Mouse (Mus musculus) adrenal gland (tissue): ENCODE results near the gene Gm20517.

Source experiments
- intact Hi-C: fragments of 180-260 bp; cut with DNase I; formaldehyde crosslinking; loops from one replicate; pipeline ENCODE4 v1.15.1; 2025
- long read RNA-seq, 2 experiments: library from polyadenylated mRNA; unstranded; transcript quantifications; one replicate each; pipeline ENCODE4 v2.0.0; 2020; ENCODE audit warnings: borderline replicate concordance in 1 of 2; ENCODE audit not compliant: insufficient replicate concordance in 1 of 2

The Gm20517 gene
- long read RNA-seq, experiment 1, partial matches to known transcripts, result 0 of 1 reads
- long read RNA-seq, experiment 1, other reads (novel, unspliced or antisense), result 1 of 1 reads
- long read RNA-seq, experiment 2, result 0 reads

DNA sequence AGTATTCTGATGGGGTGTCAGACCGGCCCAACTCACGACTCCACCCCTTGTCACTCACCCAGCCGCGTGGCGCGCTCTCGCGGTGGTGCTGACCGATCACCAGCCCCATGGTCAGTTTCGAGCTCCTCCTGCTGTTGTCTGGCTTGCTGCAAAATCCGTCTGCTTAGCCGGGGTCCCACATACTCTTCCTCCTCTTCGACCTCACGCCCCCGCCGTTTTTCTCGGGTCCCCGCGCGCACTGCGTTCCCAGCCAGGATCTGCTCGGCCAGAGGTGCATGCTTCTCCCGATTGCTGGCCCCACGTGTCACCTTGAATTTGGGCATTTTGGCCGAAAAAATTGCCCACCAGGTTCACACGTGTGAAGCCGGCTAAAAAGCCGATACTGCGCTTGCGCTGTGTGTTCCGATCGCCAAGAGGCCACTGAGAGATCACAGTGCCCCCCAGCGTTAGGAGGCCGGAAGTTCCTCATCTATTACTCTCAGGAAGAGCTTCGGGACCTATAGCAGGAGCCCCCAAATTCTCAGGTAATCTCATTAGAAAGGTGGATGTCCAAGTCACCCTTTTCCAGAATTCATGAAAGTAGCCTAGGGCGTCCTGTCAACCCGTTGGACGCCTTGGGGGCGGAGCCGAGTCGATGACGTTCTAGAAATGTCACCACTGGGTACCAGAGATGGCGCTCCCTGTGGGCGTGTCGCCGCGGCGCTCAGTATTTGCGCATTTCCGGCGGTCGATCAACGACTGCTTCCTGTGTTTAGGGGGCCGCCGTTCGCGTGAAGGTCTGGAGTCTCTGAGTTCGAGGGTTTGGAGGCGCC, at the start of gene Gm20517, which contains the start of the genes Bysl and Med20:
Gm20517 (plus strand) TSS at position 741 of the 812 bp plus-strand sequence.
Bysl (minus strand) TSS at position 644 of the 812 bp plus-strand sequence.
Med20 (plus strand) TSS at position 734 of the 812 bp plus-strand sequence.
- intact Hi-C loops, result loop anchor here (1.0 to 5.0 kb wide), 2 partner anchors 71 to 100 kb away; no protein-coding TSS in a partner anchor

- intact Hi-C loops, result no loop called here
Observed at GRCm38 (mm10) chr17:47562875-47563274, 48.5 kb upstream of the Gm20517 start.

DNA sequence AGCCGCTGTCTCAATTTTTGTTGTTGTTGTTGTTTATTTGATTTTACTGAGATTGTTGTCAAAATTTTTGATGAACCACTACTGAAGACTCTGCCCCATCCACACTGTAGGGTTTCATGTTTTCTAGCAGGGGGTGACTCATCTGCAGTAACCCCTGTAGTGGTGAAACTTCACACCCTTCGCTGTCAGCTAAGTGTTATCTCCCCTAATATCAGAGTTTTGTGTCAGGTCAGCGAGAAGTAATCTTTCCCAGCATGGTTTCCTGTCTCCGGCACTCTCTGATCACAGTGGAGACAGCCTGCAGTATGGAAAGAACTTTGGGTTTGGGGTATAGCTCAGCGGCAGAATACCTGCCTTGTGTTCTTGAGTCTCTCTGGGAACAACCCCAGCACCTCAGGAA, 46.8 kb upstream of the Gm20517 start:
- intact Hi-C loops, result no loop called here

GRCm38 (mm10) chr17:47566133-47566532, 45.3 kb upstream of the Gm20517 start:
- intact Hi-C loops, result no loop called here

DNA sequence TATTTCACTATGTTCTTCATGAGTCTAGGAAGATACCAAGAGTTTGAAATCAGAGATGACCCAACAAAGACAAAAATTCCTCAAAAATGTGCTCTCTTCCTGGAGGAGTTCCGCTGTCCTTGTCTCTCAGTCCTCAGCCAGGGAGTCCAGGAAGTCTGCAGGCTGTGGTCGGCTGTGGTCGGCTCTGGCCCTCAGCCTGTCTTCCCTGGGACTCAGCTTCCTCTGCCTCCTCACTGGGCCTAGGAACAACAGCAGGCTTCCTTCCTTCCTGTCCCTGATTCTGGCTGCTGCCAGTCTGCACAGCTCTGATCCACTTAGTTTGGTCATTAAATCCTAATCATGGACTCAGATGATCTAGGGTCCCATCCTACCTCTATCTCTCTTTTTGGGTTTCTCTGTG, 44.1 kb upstream of the Gm20517 start:
- intact Hi-C loops, result no loop called here

DNA sequence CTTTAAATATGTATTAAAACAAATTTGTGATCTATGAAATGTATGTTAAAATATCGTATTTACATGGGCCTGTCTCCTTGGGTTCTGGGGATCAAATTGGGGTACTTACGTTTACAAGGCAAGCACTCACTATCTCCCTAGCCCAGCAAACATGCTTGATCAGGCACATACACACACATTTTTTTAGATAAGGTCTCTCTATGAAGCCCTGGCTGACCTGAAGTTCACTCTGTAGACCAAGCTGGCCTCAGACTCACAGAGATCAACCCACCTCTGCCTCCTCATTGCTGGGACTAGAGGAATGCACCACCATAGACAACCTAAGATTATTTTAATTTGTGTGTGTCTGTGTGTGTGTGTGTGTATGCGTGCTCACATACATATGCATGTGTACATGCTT, 43.0 kb upstream of the Gm20517 start:
- intact Hi-C loops, result no loop called here

DNA sequence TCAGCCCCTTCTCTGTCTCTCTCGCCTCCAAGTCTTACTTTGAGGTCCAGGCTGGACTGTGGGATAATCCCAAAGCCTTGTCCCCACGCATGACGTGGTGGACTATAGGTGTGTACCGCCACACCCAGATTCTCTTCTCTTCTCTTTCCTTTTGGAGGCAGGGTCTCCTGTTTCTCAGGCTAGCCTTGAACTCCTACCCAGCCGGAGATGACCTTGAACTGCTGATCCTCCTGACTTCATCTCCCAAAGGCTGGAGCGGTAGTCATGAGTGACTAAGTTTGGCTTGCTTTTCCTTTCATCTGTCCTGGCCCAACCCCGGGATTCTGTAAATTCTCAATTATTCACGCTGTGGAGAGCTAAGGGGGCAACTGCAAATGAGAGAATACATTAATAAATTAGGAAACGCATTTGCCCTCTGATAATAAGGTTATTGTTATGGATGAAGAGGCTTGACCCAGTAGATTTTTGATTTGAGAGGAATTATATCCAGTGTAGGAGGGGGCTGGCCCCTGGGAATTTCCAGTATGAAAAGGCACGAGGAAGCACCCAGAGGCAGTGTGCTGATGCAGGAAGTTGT, 42.4 kb upstream of the Gm20517 start:
- intact Hi-C loops, result no loop called here

DNA sequence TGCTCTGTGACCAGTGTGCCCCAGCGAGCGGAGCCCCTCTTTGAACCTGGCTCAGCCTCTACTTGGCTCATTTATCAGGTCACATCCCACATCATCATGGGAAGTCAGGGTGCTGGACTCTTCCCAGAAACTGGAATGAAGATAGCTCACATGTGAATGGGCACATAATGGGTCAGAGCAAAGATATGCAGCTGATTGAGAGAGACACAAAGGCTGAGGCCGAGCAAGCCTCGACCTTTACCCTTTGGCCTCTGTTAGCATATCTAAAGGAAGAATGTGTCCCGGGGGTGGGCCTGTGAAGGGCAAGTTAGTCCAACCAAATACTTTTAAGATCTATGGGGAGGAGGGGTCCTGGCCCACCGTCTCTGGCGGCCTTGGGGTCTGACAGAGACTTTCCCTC, 39.8 kb upstream of the Gm20517 start:
- intact Hi-C loops, result no loop called here

DNA sequence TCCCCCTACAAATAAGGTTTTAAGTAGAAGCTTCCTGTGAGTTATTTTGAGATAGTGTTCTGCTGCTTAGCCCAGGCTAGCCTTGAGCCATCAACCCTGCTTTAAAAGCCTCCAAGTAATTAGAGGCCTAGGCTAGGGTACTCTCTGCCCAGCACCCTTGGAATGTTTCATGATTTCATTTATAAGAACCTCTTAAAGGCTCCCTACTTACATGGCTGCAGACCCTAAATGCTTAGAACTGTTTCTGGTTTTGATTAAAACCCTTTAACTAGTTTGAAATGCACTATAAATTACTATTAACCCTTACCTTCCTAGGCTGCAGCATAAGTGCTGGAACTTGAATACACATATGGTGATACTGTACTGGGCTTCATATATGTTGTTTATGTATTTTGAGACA, 39.0 kb upstream of the Gm20517 start:
- intact Hi-C loops, result no loop called here

DNA sequence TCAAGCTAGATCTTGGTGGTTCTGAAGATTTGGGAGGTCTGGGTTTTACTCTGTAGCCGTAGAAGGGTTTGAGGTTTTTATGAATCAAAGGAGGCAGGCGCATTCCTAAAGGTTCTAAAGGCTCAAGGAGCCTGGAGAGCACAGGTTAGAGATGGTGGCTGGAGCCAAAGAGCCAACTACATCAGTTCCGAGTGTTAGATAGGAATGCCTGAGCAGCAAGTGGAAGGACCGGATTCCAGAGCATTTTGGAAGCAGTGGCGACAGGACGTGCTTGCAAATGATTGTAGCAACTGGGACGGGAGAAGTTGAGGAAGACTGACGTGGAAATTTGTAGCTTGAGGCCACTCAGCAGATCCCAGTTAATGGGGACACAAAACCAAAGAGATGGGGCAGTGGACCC, 37.4 kb upstream of the Gm20517 start:
- intact Hi-C loops, result no loop called here

DNA sequence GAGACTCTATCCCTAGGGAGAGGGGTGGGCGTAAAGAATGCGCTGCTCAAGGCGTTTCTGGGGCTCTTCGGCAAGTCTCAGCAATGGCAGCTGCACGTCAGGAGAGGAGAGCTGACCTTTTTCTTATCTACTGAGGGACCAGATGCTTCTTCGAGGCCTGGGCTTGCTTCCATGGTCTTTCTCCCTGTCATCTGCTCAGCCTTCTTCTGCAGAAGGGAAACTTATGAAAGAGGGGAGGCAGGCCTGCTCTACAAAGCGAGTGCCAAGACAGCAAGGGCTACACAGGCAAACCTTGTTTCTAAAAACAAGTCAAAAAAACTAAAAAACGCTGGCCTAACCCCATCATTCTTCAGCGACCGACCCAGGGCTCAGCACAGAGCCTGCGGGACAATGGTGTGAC, 36.6 kb upstream of the Gm20517 start:
- intact Hi-C loops, result no loop called here

- intact Hi-C loops, result no loop called here
Observed at GRCm38 (mm10) chr17:47578655-47579054, 32.7 kb upstream of the Gm20517 start.

DNA sequence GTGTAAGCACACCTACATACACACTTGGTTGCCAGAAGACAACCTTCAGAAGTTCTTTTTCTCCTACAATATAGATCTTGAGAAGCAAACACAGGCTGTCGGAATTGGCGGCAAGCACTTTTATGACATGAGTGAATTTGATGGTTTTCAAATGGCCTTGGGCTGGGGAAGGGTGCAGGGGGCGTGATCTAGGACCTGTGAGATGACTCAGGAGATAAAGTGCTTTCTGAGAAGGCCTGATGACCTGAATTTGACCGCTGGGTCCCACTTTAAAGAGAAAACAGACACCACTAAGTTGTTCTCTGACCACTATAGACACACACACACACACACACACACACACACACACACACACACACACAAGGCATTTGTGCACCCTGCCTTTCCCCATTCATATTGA, 30.4 kb upstream of the Gm20517 start:
- intact Hi-C loops, result no loop called here

DNA sequence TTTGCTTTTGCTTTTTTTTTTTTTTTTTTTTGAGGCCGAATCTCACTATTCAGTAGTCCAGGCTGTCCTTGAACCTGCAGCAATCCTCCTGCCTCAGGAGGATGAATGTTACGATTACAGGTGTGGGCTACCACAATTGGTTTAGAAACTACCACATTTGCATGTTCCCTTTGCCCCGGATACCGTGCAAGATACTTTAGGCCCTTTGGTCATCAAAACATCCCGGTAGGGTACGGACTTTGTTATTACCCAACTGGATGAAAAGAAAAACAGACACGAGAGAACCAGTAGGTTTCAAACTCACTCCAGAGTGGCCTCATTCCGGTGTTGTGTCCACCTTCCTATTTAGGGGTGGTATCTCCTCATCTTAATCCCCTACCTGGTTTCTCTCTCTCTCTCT, 22.9 kb upstream of the Gm20517 start:
- intact Hi-C loops, result no loop called here

GRCm38 (mm10) chr17:47591073-47591472, 20.3 kb upstream of the Gm20517 start:
- intact Hi-C loops, result loop anchor here (10.0 kb wide), 1 partner anchor 46 kb away; no protein-coding TSS in a partner anchor

GRCm38 (mm10) chr17:47593215-47593853, 18.1 kb upstream of the Gm20517 start:
- intact Hi-C loops, result loop anchor here (10.0 kb wide), 1 partner anchor 49 kb away; no protein-coding TSS in a partner anchor

GRCm38 (mm10) chr17:47593854-47594182, 17.6 kb upstream of the Gm20517 start:
- intact Hi-C loops, result loop anchor here (10.0 kb wide), 1 partner anchor 49 kb away; no protein-coding TSS in a partner anchor

DNA sequence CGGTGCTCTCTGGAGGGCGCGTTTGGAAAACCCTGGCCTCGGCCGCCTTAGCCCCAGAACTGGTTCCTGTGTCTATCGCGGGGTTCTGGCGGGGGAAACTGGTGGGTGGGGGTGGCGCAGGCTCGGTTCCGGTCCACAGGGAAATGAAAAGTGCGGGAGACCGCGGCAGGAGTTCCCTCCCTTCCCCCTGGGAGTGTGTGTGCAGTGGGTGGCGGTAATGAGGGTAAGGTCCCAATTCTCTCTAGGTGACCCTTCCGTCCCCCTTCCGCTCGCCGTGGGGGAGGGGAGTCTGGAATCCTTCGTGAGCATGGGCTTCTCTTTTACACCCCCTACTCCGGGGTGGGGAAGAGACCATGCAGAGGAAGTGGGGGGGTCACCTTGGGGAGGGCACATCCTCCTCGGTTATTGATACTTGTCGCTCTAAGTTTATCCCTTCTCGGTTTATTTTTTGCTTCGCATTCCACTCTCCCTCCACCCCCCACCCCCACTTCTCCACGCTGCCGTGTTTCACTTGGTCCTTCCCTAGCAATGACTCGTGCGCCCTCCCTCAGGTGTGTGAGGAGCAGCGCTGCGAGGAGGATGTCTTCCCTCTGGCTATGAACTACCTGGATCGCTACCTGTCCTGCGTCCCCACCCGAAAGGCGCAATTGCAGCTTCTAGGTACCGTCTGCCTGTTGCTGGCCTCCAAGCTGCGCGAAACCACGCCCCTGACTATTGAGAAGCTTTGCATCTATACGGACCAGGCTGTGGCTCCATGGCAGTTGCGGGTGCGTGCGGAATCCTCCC, 17.0 kb upstream of the Gm20517 start:
- intact Hi-C loops, result loop anchor here (10.0 kb wide), 1 partner anchor 50 kb away; no protein-coding TSS in a partner anchor

DNA sequence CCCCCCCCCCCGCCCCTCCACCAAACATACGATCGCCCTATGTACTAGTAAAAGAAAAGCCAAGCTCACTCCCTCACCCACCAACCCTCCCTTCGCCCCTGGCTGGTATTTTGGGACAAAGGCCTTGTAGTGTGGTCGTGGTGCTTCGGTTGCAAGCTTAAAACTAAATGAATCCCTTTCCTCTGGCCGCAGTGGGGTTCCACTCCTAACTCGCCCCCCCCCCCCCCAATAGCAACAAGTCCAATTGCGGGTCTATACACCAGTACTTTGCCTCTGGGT, 16.5 kb upstream of the Gm20517 start:
- intact Hi-C loops, result loop anchor here (10.0 kb wide), 1 partner anchor 50 kb away; no protein-coding TSS in a partner anchor

DNA sequence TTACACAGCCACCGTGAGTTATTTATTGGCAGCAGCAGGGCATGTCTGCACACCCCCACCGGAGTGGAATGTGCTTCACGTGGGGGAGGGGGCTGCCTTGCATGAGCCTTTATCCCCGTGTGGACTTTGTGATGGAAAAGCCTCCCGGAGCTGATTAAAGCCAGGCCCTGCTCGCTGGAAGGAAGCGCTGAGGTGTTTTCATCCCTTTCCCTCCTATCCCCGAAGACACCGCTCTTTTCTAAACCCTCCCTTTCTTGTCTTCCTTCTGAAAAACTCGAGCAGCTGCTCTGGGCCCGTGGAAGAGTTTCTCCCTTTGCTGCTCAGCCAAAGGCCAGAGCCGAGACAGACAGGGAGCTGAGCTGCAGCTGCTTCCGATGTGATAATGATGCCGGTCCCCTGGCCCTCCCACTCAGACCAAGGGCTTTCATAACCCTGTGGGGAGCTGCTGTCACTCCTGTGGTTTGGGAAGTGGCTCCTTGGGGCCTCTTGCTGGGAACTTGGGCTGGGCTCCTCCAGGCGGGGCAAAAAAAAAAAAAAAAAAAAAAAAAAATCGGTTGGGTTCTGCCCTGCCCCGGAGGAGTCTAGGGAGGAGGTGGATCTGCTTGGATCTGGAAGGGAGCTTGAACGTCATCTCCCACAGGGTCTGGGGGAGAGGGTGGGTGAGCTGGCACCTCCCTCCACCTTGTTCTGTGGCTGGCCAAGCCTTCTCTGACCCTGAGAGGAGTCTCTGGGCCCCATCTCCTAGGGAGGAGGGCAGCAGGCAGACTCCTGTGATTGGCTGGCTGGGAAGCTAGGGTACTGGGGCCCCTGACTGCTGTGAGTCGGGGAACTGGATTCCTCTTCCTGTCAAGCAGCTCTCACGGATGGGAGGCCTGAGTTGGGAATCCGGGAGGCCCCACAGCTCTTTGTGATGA, 15.9 kb upstream of the Gm20517 start:
- intact Hi-C loops, result loop anchor here (10.0 kb wide), 1 partner anchor 51 kb away; no protein-coding TSS in a partner anchor
